Mouse (Mus musculus): ENCODE measurements around the gene Tox4. TPM values are rescaled to one million over a fixed set of nuclear protein-coding genes. Genes with fewer than 3 reads are reported as not detected.
"Not testable (repeated sequence)": the region's sequence is repeated elsewhere in the genome, so short reads cannot be mapped to it uniquely, and the experiment has no call there.

Gene Tox4
- total RNA-seq (2022) = 10 to 100 TPM; 58.5 to 76.8 (median 70.4) TPM

- DNase-seq (ENCODE audit: low spot score in 2 of 2) = peak; percentile 99
Observed at GRCm38 (mm10) chr14:52278932-52279746, at the start of gene Tox4, which contains the start of gene Rab2b. Tox4 (plus strand) TSS chr14:52279146. Rab2b (minus strand) TSS chr14:52279545.

DNA sequence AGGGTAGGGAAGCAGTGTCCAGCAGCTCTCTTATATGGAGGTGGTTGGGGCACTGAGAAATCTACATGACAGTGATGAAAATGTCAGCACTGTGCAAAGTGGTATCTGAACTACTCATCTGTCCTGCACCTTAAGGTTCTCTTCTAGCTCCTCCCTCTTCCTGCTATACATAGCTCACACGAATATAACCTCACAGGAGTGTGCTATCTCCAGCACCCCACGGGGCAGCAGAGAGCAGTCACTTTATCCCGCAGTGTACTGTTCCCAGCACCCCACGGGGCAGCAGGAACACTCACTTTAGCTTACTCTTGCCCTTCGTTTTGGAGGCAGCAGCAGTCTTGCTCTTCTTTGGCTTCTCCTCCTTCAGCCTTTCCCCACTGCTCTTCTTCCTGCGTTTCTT is 46.7 kb upstream of the Tox4 start:
- DNase-seq (ENCODE audit: low spot score in 2 of 2) = no peak

- no peak for DNase-seq (ENCODE audit: low spot score in 2 of 2)
Observed at GRCm38 (mm10) chr14:52235165-52235564, 43.8 kb upstream of the Tox4 start.

DNA sequence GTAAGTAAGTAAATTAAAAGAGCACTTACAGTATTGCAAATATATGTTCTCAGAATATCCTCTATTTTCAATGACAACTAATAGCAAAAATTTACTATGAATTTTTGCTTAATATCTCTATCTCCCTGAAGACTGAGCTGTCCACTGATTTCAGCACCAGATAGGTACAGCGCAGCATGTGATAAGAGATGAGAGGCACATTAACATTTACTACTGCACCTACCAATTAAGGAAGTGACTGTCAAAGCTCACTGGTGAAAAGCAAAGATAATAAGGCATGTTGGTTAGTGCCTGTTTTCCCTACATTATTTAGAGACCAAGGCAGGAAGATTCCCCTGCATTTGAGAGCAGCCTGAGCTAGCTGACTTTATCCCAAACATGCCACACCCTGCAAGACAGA is 42.7 kb upstream of the Tox4 start:
- DNase-seq (ENCODE audit: low spot score in 2 of 2) = no peak

- DNase-seq (ENCODE audit: low spot score in 2 of 2) = peak; percentile 98 to 99
Observed at GRCm38 (mm10) chr14:52244041-52244689, 34.8 kb upstream of the Tox4 start.

- no peak for DNase-seq (ENCODE audit: low spot score in 2 of 2)
Observed at GRCm38 (mm10) chr14:52244690-52245042, 34.3 kb upstream of the Tox4 start.

GRCm38 (mm10) chr14:52246129-52246528 is 32.8 kb upstream of the Tox4 start:
- no peak for DNase-seq (ENCODE audit: low spot score in 2 of 2)

DNA sequence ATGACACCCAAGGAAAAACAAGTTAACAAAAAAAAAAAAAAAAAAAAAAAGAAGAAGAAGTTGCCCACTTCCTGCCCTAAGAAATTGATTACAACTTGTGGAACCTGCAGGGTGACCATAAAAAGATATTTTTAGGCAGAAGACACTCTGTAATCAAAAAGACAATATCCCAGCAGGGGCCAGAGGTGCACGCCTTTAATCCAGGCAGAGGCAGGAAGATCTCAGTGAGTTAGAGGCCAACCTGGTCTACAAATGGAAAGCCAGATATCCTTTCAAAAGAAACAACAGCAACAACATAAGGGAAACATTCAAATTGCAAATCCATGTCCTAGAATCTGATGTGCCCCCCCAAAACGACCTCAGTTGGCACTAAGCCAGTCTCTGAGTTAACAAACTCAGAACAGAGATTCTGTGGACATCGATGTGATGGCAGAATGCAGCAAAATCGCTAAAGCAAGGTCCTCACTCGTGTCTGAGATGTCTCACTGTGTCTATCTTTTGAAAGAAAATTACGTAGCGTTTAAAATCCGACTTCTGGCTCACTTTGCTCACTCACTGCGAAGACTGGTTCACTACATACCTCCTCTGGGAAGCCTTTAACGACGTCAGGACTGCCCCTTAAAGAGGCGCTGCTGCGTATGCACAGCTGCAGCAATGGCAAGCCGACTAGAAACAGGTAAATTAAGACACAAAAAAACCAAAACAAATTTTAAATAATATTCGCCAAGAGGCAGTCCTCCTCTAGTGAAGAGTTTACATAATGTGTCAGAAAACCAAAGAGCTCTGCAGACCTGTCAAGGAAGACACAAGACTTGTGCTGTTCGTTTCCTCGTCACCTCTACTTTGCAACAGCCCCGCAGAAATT is 22.4 kb upstream of the Tox4 start:
- no peak for DNase-seq (ENCODE audit: low spot score in 2 of 2)

- DNase-seq (ENCODE audit: low spot score in 2 of 2) = peak; percentile 97 to 98
Observed at GRCm38 (mm10) chr14:52257484-52258213, 21.3 kb upstream of the Tox4 start, which contains the start of gene Chd8. Chd8 (minus strand) TSS chr14:52257780.

DNA sequence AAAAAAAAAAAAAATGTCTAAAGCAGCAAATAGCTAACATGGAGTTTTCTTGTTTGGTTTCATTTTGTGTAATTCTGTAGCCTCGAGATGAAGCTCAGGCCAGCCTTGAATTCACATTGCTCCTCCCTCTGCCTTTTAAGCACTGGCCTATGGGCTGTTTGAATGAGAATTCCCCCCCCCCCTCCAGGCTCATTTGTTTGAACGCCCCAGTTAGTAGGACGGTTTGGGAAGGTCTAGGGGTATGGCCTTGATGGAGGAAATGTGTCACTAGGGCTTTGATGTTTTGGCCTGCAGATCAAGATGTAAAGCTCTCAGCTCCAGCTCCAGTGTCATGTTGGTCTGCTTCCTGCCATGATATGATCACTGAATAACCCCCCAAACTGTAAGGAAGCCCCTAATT is 6.2 kb upstream of the Tox4 start:
- no peak for DNase-seq (ENCODE audit: low spot score in 2 of 2)

- no peak for DNase-seq (ENCODE audit: low spot score in 2 of 2)
Observed at GRCm38 (mm10) chr14:52277210-52277609, 1.7 kb upstream of the Tox4 start.

GRCm38 (mm10) chr14:52279747-52280120 is 788 bp downstream of the Tox4 start:
- DNase-seq (ENCODE audit: low spot score in 2 of 2) = no peak

DNA sequence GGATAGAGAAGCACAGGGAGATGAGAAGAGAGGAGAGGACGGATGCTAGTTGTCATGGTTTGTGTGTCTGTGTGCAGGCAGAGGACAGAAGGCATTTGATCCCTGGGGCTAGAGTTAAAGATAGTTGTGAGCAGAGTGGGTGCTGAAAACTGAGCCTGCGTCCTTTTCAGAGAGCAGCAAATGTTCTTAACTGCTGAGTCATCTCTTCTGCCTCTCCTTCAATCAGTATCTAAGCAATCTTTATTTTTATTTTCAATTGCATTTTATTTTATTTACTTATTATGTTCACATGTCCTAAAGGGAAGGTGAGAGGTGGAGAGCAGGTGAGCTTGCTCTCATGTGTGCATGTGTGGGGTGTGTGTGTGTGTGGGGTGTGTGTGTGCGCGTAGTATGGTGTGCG is 4.7 kb downstream of the Tox4 start:
- no peak for DNase-seq (ENCODE audit: low spot score in 2 of 2)

DNA sequence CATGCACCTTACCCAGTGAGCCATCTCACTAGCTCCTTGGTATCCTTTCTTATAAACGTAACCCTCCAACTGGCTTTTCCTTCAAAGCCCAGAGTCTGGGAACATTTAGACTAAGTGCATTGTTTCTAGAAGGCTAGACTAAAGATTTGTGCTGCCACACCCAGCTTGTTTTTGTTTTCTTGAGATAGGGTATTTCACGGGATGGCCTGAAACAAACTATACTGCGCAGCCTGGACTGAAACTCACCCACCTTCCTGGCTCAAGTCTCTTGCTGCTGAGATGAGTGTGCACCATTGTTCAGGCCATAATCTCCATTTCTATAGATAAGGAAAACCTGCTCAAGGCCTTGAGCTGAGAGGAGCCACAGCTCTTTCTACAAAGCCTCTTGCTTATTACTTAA is 5.2 kb downstream of the Tox4 start:
- DNase-seq (ENCODE audit: low spot score in 2 of 2) = no peak

GRCm38 (mm10) chr14:52295558-52296264 is 16.8 kb downstream of the Tox4 start:
- DNase-seq (ENCODE audit: low spot score in 2 of 2) = no peak

GRCm38 (mm10) chr14:52303517-52303916 is 24.6 kb downstream of the Tox4 start:
- not testable (repeated sequence) for DNase-seq (ENCODE audit: low spot score in 2 of 2)

- DNase-seq (ENCODE audit: low spot score in 2 of 2) = peak; percentile 89 to 92
Observed at GRCm38 (mm10) chr14:52304644-52305271, 25.8 kb downstream of the Tox4 start, which contains the start of gene Mettl3. Mettl3 (minus strand) TSS chr14:52305128.

- DNase-seq (ENCODE audit: low spot score in 2 of 2) = no peak
Observed at GRCm38 (mm10) chr14:52306100-52306499, 27.2 kb downstream of the Tox4 start.

DNA sequence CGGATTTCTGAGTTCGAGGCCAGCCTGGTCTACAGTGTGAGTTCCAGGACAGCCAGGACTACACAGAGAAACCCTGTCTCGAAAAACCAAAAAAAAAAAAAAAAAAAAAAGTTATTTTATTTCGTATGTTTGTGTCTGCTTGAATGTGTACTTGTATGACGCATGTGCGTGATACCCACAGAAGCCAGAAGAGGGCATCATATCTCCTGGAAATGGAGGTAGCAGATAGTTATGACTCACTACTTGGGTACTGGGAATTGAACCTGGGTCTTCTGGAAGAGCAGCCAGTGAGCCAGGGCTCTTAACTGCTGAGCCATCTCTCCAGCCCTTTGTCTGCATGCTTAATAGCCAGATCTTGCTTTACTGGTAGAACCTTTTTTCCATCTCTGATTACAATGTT is 31.4 kb downstream of the Tox4 start:
- not testable (repeated sequence) for DNase-seq (ENCODE audit: low spot score in 2 of 2)

- DNase-seq (ENCODE audit: low spot score in 2 of 2) = no peak
Observed at GRCm38 (mm10) chr14:52310906-52311305, 32.0 kb downstream of the Tox4 start.
